Mouse (Mus musculus) lung, adult 2 months (tissue): ENCODE measurements around the gene Tuba3a. TPM values are rescaled to one million over a fixed set of nuclear protein-coding genes. Genes with fewer than 3 reads are reported as not detected.
"Not testable (repeated sequence)": the region's sequence is repeated elsewhere in the genome, so short reads cannot be mapped to it uniquely, and the experiment has no call there.

Experiments used
- DNase-seq: peaks from one replicate; pipeline ENCODE4 v3.0.0; 2022
- H3K4me1 ChIP-seq: fragments of 200-500 bp; 2 replicates; pipeline ENCODE4 v1.6.1; 2011; ENCODE audit warnings: low read length; ENCODE audit not compliant: control insufficient read depth, insufficient read depth
- H3K4me3 ChIP-seq: fragments of 200-500 bp; replicated peaks from 2 replicates; pipeline ENCODE3; 2011; ENCODE audit warnings: low read depth, mild to moderate bottlenecking, control low read depth, low read length; ENCODE audit errors: extremely low read depth
- CTCF ChIP-seq: fragments of 200-500 bp; IDR thresholded peaks from 2 replicates; pipeline ENCODE4 v1.5.1; 2011; ENCODE audit warnings: mild to moderate bottlenecking, low read length, control low read depth; ENCODE audit not compliant: insufficient read depth
- POLR2A ChIP-seq: fragments of 200-500 bp; IDR thresholded peaks from 2 replicates; pipeline ENCODE4 v1.6.1; 2011; ENCODE audit warnings: low read depth, mild to moderate bottlenecking, control low read depth, low read length, borderline replicate concordance; ENCODE audit errors: extremely low read depth
- WGBS: fragments of 180-500 bp; shearing (Covaris S2); methylation state at CpG from one replicate; pipeline ENCODE4 v1.1.7; 2018; 5-methylcytosine and 5-hydroxymethylcytosine counted together
- polyA plus RNA-seq: library from polyadenylated mRNA; depleted of rRNA; stranded (reverse); fragments of >200 nt; gene quantifications from 2 replicates; pipeline ENCODE4 v1.2.3, GENCODE M21; 2012

Gene Tuba3a
- polyA plus RNA-seq, 1 experiment = 0.17 TPM

DNA sequence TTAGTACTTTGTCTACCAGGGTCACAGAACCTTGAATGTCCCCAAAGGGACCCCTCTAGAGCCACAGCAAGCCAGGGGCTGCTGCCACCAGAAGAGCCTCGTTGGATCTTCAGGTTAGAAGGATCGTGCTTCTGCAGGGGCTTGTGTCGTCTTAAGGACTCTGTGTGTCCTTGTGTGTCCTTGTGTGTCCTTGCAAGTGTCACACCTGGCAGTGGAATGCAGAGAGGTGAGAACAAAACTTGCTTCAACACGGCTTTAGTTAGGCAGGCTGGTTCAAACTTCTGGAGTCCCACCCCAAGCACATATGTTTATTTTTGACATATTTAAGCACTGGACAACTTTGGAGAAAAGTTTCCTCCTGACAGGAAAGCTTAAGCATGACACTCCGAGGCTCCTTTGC is 2.9 kb upstream of the Tuba3a start:
- TF ChIP-seq CTCF (no peak), POLR2A (no peak)
- no peak for DNase-seq
- Histone ChIP-seq H3K4me1 (no peaks in the 10 kb centered on the region), H3K4me3 (no peak overlapping the region)
- 52% methylated on average over 5 of the region's 5 CpGs for WGBS

DNA sequence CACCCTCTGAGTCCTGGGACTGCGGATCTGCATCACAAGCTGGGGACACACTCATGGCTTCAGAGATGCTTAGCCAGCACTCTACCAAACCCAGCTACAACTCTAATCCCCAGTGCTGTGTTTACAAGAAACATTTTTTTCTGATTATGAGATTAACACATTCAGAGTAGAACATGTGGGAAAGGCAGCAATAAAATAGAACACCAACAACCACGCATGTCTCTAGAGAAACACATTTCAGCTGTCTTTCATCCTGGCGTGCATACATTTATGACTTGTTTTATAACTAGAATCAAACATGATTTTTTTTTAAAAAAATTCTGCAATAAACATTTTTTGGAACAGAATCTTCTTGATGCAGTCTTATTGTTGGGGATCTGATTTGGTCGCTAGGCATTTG is 1.1 kb upstream of the Tuba3a start:
- no peak for TF ChIP-seq POLR2A
- TF ChIP-seq CTCF = no peak
- no peak overlapping the region for H3K4me3 ChIP-seq
- no peak for DNase-seq
- 80% methylated on average over 4 of the region's 4 CpGs for WGBS
- no peaks in the 10 kb centered on the region for H3K4me1 ChIP-seq

DNA sequence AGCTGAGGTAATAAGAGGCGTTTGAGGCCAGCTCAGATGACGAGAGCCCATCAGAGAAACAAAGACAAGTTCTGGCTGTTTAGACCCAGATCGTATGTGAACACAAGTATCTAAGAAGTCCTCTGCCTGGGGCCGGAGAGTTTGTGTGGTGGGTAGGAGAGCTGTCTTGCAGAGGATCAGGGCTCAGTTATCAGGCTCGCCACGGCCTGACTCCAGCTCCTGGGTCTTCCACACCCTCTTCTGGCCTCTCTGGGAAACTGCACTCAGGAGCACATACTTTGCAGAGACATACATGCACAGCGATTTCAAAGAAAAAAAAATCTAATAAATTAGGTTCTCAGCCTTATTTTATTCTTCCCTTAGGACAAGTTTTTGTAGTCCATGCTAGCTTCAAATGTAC is 1.1 kb downstream of the Tuba3a start:
- no peak for TF ChIP-seq POLR2A
- no peak for TF ChIP-seq CTCF
- Histone ChIP-seq H3K4me3 (no peak overlapping the region), H3K4me1 (no peaks in the 10 kb centered on the region)
- no peak for DNase-seq
- 92% methylated on average over 7 of the region's 7 CpGs for WGBS

DNA sequence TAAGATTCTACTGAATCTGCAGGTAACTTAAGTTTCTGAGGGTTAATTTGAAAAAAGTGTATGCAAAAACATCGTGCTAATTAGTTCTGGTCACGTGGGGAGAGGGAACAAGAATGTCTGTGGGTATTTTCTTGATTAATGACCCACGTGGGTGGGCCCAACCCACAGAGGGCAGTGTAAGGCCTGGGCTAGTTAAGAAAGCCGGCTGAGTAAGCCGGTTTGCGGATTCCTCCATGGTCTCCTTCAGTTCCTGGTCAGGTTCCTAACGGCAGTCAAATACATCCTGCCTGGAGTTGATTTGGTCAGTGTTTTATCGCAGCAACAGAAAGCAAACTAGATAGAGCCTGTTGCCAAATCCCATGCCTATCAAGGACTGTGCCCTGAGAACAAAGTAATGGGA is 1.6 kb downstream of the Tuba3a start:
- no peak for DNase-seq
- TF ChIP-seq CTCF = no peak
- no peak for TF ChIP-seq POLR2A
- Histone ChIP-seq H3K4me1 (no peaks in the 10 kb centered on the region), H3K4me3 (no peak overlapping the region)
- WGBS = 35% methylated on average over 8 of the region's 8 CpGs

DNA sequence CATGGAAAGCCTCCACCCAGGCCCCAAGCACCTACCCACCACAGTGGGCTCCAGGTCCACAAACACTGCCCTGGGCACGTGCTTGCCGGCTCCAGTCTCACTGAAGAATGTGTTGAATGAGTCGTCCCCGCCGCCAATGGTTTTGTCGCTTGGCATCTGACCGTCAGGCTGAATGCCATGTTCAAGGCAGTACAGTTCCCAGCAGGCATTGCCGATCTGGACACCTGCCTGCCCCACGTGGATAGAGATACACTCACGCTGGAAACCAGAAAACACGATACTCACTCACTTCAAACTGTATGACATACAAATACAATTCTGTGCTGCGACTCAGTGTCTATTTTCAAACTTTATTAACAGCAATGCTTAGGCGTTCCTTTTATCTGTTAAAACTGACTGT is 3.1 kb downstream of the Tuba3a start:
- not testable (repeated sequence) for DNase-seq, H3K4me3 ChIP-seq, H3K4me1 ChIP-seq
- WGBS = 86% methylated on average over 13 of the region's 13 CpGs

DNA sequence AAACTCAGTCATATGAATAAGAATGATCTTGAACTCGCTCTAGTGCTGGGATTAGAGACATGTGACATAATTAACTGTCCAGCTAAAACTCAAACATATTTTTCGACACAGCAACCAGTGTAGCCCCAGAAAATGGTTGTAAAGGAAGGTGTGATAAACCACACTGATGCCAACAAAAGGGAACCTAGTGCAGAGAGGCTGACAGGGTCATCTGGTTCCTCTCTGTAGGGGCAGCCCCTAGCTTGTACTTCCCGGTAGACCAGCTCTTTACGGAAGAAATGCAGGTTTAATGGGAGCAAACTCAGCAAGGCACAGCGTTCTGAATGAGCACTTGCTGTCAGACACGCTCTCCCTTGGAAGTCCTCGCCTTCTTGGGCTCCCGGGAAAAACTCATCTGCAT is 6.1 kb downstream of the Tuba3a start:
- Histone ChIP-seq H3K4me1 (no peaks in the 10 kb centered on the region), H3K4me3 (no peak overlapping the region)
- no peak for TF ChIP-seq POLR2A
- no peak for TF ChIP-seq CTCF
- DNase-seq = no peak
- 58% methylated on average over 8 of the region's 8 CpGs for WGBS

DNA sequence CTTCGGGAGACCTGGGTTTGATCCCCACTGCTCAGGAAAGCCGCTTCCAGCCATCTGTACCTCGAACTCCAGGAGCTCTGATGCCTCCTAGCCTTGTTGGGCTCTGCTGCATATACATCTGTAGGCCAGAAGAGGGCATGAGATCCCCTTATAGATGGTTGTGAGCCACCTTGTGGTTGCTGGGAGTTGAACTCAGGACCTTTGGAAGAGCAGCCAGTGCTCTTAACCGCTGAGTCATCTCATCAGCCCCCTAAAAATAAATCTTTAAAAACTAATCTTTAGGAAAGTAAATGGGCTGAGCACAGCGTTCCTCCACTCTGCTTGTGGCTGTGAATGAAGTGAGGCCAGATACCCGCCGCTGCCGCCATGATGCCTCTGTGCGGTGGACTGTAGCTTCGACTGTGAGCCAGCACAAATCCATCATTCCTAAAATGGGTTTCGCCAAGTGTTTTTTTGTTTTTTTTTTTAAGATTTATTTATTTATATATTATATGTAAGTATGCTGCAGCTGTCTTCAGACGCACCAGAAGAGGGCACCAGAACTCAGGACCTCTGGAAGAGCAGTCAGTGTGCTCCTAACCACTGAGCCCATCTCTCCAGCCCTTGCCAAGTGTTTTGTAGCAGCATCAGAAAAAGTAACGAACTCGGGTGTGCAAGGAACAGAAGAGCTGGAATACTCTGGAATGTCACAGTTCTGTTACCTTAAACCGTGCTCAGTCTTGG is 10.8 kb downstream of the Tuba3a start:
- TF ChIP-seq CTCF (peak; percentile 63), POLR2A (no peak)
- peak; percentile 25 for DNase-seq
- Histone ChIP-seq H3K4me1 (no peaks in the 10 kb centered on the region), H3K4me3 (no peak overlapping the region)
- 41% methylated on average over 15 of the region's 15 CpGs for WGBS

DNA sequence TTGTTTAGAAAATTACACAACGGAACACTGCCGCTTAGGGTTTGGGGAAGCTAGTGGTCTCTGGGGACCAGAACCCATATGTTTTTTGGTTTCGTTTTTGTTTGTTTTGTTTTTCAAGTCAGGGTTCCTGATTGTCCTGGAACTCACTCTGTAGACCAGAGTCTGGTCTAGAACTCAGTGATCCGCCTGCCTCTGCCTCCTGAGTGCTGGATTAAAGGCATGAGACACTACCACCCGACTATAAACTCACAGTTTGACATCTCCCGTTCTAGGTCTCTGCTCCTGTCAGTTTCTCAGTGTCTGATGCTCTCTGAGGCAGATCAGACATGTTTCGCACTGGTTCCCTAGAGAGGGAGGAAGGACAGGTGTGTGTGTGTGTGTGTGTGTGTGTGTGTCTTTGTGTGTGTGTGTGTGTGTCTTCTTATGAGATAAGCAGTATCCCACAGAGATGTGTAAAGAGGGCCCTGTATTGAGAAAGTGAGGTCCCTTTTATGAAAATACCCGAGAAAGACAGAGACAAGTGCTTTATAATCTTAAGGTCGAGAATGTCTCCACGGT is 13.5 kb downstream of the Tuba3a start:
- H3K4me1 ChIP-seq = no peaks in the 10 kb centered on the region
- H3K4me3 ChIP-seq = no peak overlapping the region
- TF ChIP-seq CTCF (no peak), POLR2A (no peak)
- 69% methylated on average over 10 of the region's 10 CpGs for WGBS
- no peak for DNase-seq

DNA sequence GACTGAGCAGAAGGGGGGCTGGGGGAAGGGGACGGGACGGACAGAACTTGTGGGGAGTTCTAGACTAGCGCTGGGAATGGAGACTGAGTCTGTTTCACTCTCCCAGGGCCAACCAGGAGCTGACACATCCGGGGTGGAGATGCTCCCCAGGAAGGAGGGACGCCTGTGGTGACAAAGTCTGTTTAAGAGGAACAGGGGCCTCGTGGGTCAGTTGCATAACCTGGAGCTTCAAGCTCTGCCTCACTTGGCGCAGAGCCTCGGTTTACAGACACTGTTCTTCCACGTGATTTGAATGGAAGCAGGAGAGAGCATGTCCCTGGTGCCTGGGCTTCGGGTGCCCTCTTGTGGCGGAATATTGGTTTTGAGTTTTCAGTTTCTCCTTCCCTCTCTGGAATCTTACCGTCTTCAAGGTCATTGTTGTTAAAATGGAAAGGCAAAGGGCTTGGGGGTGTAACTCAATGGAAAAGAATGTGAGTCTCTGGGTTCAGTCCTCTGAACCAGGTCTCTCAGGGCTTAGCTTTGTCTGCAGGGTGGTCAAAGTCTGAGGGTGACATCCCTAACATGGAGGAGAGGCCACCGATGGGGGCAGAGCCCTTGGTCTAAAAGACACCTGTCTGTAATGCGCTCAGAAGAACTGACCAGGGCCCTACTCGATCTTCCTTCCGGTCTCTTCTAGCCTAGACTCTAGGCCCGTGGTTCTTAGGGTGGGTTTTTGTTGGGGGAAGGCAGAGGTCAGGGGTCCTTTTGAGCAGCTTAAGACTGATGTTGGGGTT is 14.2 kb downstream of the Tuba3a start:
- 11% methylated on average over 17 of the region's 17 CpGs for WGBS
- peak overlapping the region; percentile 1 for H3K4me3 ChIP-seq
- peak; percentile 95 for TF ChIP-seq CTCF
- peak; percentile 29; the same call in 1 of the 2 replicates for TF ChIP-seq POLR2A
- DNase-seq = peak; percentile 86
- H3K4me1 ChIP-seq = no peaks in the 10 kb centered on the region

DNA sequence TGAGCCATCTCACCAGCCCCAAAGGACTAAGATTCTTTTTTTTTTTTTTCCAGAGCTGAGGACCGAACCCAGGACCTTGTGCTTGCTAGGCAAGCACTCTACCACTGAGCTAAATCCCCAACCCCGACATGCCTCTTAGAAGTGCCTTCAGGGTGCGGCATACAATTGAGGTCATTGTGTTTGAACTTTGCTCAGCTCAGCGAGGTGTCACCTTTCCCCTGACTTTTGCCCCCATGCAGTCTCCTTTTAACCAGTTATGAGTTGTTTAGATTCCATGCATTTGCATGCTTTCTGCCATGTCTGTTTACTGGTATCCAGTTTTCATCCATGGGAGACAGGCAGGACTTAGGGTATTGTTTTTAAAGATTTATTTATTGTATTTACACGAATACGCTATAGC is 17.0 kb downstream of the Tuba3a start:
- WGBS = 50% methylated on average over 6 of the region's 6 CpGs
- Histone ChIP-seq H3K4me3 (no peak overlapping the region), H3K4me1 (no peaks in the 10 kb centered on the region)
- TF ChIP-seq POLR2A = no peak
- no peak for TF ChIP-seq CTCF
- no peak for DNase-seq
